Mouse (Mus musculus): ENCODE measurements around the gene Nox4.

DNA sequence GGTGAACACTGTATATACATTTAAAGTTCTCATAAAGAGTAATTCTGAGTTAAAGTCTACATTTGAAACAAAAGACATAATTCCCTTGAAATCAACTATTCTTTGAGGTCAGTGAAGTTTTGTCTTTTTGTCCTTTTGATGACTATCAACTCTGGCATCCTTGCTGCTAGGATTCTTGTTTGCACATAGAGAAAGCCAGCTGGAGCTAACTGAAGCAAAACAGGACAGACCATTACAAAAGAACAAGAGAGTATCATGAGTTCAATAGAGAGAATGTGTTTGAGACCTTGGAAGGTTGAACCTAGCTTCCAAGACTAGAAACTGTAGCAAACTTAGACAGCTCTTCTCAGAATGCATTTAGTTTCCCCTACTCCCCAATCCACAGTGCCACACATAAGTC, 24.2 kb upstream of the Nox4 start:
- TF ChIP-seq CTCF (IDR thresholded peaks at IDR 0.05; ENCODE audit: extremely low read depth, insufficient read depth, low read length) = no peak
- no peak for TF ChIP-seq POLR2A (IDR thresholded peaks at IDR 0.05; ENCODE audit: extremely low read depth, insufficient read depth, low read length)

All from cortical plate, adult 2 months (tissue).